ENCODE assay signal across 9 mouse cellular contexts in genomic region chr17:15787036-15787435, GRCm38 (mm10). TPM values are rescaled to one million over a fixed set of nuclear protein-coding genes. Genes with fewer than 3 reads are reported as not detected.
DNase-seq lines count a peak whose midpoint lies in the region; ATAC-seq and TF ChIP-seq lines count a peak whose summit lies in the region.
"Had no signal": no experiment of that assay in that cellular context is flagged by ENCODE, and none has a peak within 500 bp of the region (broad histone marks: within the 10 kb centered on the region; RNA-seq: fewer than 3 reads in every experiment).

No protein-coding gene starts in this region.

- H3K4me2 ChIP-seq in midbrain, embryonic 12.5 days (replicated peaks) = no peak overlapping the region
- H3K4me2 ChIP-seq in midbrain, embryonic 16.5 days (ENCODE audit: low read length) = no peak overlapping the region

- H3K27ac ChIP-seq in heart, adult 2 months = no peak overlapping the region
- no peak overlapping the region for H3K27ac ChIP-seq in heart, embryonic 10.5 days
- H3K27ac ChIP-seq in midbrain, embryonic 12.5 days (replicated peaks) = no peak overlapping the region
- no peak overlapping the region for H3K27ac ChIP-seq in midbrain, embryonic 16.5 days (ENCODE audit: low read length)

- DNase-seq in heart, adult 2 months = no peak
- no peak for DNase-seq in heart, embryonic 10.5 days (ENCODE audit: low spot score)
- peak; percentile 30 for DNase-seq in Muller cell, postnatal 12 days (ENCODE audit: inconsistent ontology term)
- DNase-seq in forelimb bud, embryonic 11.5 days (ENCODE audit: low read depth, low spot score) = peak; percentile 46
- peak; percentile 24 for DNase-seq in thymus, postnatal 4 days
- no peak for DNase-seq in gastrocnemius, postnatal 25 days

- no peaks in the 10 kb centered on the region for H3K9me3 ChIP-seq in heart, embryonic 10.5 days
- no peaks in the 10 kb centered on the region for H3K9me3 ChIP-seq in midbrain, embryonic 12.5 days
- no peaks in the 10 kb centered on the region for H3K9me3 ChIP-seq in midbrain, embryonic 16.5 days (replicated peaks; ENCODE audit: control insufficient read depth, low read length, poor library complexity, severe bottlenecking)

- 22% methylated on average over 3 of the region's 3 CpGs for WGBS in heart, adult 2 months
- WGBS in heart, embryonic 10.5 days = 16% methylated on average over 3 of the region's 3 CpGs
- WGBS in midbrain, embryonic 12.5 days = 23% methylated on average over 3 of the region's 3 CpGs
- WGBS in midbrain, embryonic 16.5 days = 28% methylated on average over 3 of the region's 3 CpGs

- no peaks in the 10 kb centered on the region for H3K79me2 ChIP-seq in heart, adult 2 months (replicated peaks; ENCODE audit: control insufficient read depth, insufficient read depth, low read length)

- no peak for TF ChIP-seq EP300 in heart, adult 2 months (IDR thresholded peaks at IDR 0.05; ENCODE audit: insufficient read depth, low read depth, low read length)

- H3K36me3 ChIP-seq in heart, adult 2 months (ENCODE audit: control insufficient read depth, insufficient read depth, low read length) = no peaks in the 10 kb centered on the region
- H3K36me3 ChIP-seq in heart, embryonic 10.5 days = no peaks in the 10 kb centered on the region
- no peaks in the 10 kb centered on the region for H3K36me3 ChIP-seq in midbrain, embryonic 12.5 days
- no peaks in the 10 kb centered on the region for H3K36me3 ChIP-seq in midbrain, embryonic 16.5 days (ENCODE audit: control insufficient read depth, insufficient read depth, low read length)

- no peaks in the 10 kb centered on the region; the same call in none of the 2 replicates for H3K27me3 ChIP-seq in heart, adult 2 months (ENCODE audit: control insufficient read depth, insufficient read depth, low read length)
- H3K27me3 ChIP-seq in heart, embryonic 10.5 days (ENCODE audit: insufficient read depth, poor library complexity, severe bottlenecking) = no peaks in the 10 kb centered on the region
- no peaks in the 10 kb centered on the region for H3K27me3 ChIP-seq in midbrain, embryonic 12.5 days
- H3K27me3 ChIP-seq in midbrain, embryonic 16.5 days (ENCODE audit: control insufficient read depth, insufficient read depth, low read depth, low read length) = no peaks in the 10 kb centered on the region

- H3K9ac ChIP-seq in heart, adult 2 months (ENCODE audit: low read depth, low read length) = no peak overlapping the region
- no peak overlapping the region for H3K9ac ChIP-seq in midbrain, embryonic 12.5 days (replicated peaks)
- H3K9ac ChIP-seq in midbrain, embryonic 16.5 days (ENCODE audit: low read depth, low read length) = no peak overlapping the region

- ATAC-seq in midbrain, embryonic 12.5 days (ENCODE audit: low FRiP score, low read depth) = peak; percentile 56; the same call in 1 of the 2 replicates
- no peak for ATAC-seq in midbrain, embryonic 16.5 days

- intact Hi-C loops in heart, adult 2 months (cut with DNase I) = loop anchor here (5.0 kb wide), 1 partner anchor 1120 kb away; no protein-coding TSS in a partner anchor

- no peak overlapping the region for H3K4me3 ChIP-seq in heart, adult 2 months
- no peak overlapping the region for H3K4me3 ChIP-seq in heart, embryonic 10.5 days
- H3K4me3 ChIP-seq in midbrain, embryonic 12.5 days = no peak overlapping the region
- H3K4me3 ChIP-seq in midbrain, embryonic 16.5 days (ENCODE audit: low read depth, low read length) = no peak overlapping the region
- H3K4me3 ChIP-seq: myocyte had no signal

- TF ChIP-seq POLR2A in heart, adult 2 months (IDR thresholded peaks at IDR 0.05; ENCODE audit: insufficient read depth, low read depth, low read length) = no peak

- TF ChIP-seq CTCF in heart, adult 2 months (IDR thresholded peaks at IDR 0.05) = peak; percentile 91

- H3K4me1 ChIP-seq in heart, adult 2 months (ENCODE audit: control insufficient read depth, insufficient read depth, low read length) = no peaks in the 10 kb centered on the region
- H3K4me1 ChIP-seq in heart, embryonic 10.5 days = no peaks in the 10 kb centered on the region
- H3K4me1 ChIP-seq in midbrain, embryonic 12.5 days = no peaks in the 10 kb centered on the region
- no peaks in the 10 kb centered on the region for H3K4me1 ChIP-seq in midbrain, embryonic 16.5 days (ENCODE audit: control insufficient read depth, insufficient read depth, low read length)

RNA-seq across cellular contexts. Expression of gene Rgmb, which starts 43.8 kb away (rescaled TPM):
- total RNA-seq in heart, adult 2 months (2021) = 10 to 100 TPM; 21.7 to 25.5 TPM
- polyA plus RNA-seq in heart, adult 2 months (2012; rRNA removed) = 17.2 and 19.5 TPM in 2 replicates
- 7.1 and 10.7 TPM in 2 replicates for polyA plus RNA-seq in heart, embryonic 10.5 days (2016; fragmentation: Nextera tagmentation; extraction: Ambion mirVana)
- 101 and 124 TPM in 2 replicates for polyA plus RNA-seq in midbrain, embryonic 12.5 days (2016; fragmentation: Nextera tagmentation; extraction: Ambion mirVana)
- 56.8 and 57.1 TPM in 2 replicates for polyA plus RNA-seq in midbrain, embryonic 16.5 days (2015; fragmentation: Nextera tagmentation; extraction: Ambion mirVana)
- total RNA-seq in gastrocnemius, postnatal 25 days (2021) = 10 to 100 TPM; 34.9 to 37.6 TPM

Comparison
In these comparisons a context has a peak if more than half of its experiments do, and no peak if none do; other contexts are left out.
1. DNase-seq: peak in Muller cell, postnatal 12 days (single experiment), forelimb bud, embryonic 11.5 days (single experiment) and thymus, postnatal 4 days (single experiment); none in heart, adult 2 months (0 of 2), heart, embryonic 10.5 days (single experiment) and gastrocnemius, postnatal 25 days (single experiment).